Mouse (Mus musculus) CH12.LX (cell line): ENCODE measurements around the gene Card11. TPM values are rescaled to one million over a fixed set of nuclear protein-coding genes. Genes with fewer than 3 reads are reported as not detected.

ENCODE experiments used
- DNase-seq: peaks from one replicate; pipeline ENCODE4 v3.0.0-alpha.2; 2013; ENCODE audit errors: extremely low read depth
- H3K27ac ChIP-seq: 2 replicates; pipeline ENCODE4 v1.5.1; 2012; ENCODE audit warnings: low read depth, mild to moderate bottlenecking, control low read depth, moderate library complexity; ENCODE audit not compliant: insufficient read depth
- H3K27me3 ChIP-seq: replicated peaks from 2 replicates; pipeline ENCODE3; 2012; ENCODE audit warnings: inconsistent platforms
- H3K36me3 ChIP-seq, 2 experiments: replicated peaks in 1 of 2; 2 replicates each; pipeline versions ENCODE3 to v1.6.1; 2012; ENCODE audit warnings: inconsistent platforms in 1 of 2, low read length in 1 of 2, mild to moderate bottlenecking in 1 of 2, mixed read lengths in 1 of 2, moderate library complexity in 1 of 2; ENCODE audit not compliant: control insufficient read depth in 1 of 2, insufficient read depth in 1 of 2
- H3K4me1 ChIP-seq, 2 experiments: 2 replicates each; pipeline ENCODE4 v1.6.1; 2012; ENCODE audit warnings: inconsistent platforms in 1 of 2, moderate library complexity in 1 of 2; ENCODE audit not compliant: insufficient read depth in 2 of 2, control insufficient read depth in 1 of 2
- H3K4me2 ChIP-seq: 2 replicates; pipeline ENCODE4 v1.6.1; 2012; ENCODE audit warnings: low read depth, mild to moderate bottlenecking, control low read depth; ENCODE audit not compliant: poor library complexity, insufficient read depth, severe bottlenecking
- H3K4me3 ChIP-seq, 3 experiments: fragments of 150-350 bp in 1 of 3; sonication (generic) in 1 of 3; replicated peaks in 1 of 3; 2 replicates each; pipeline versions ENCODE3 to v1.5.1; 2011 to 2012; ENCODE audit warnings: low read depth in 2 of 3, low read length in 2 of 3, mild to moderate bottlenecking in 2 of 3, moderate library complexity in 2 of 3, control low read depth in 1 of 3, improper control_type of control experiment in 1 of 3, inconsistent platforms in 1 of 3, mixed read lengths in 1 of 3; ENCODE audit not compliant: poor library complexity in 1 of 3
- H3K79me2 ChIP-seq: replicated peaks from 2 replicates; pipeline ENCODE4 v1.6.1; 2012; ENCODE audit warnings: mild to moderate bottlenecking, moderate library complexity; ENCODE audit not compliant: control insufficient read depth, poor library complexity, insufficient read depth, severe bottlenecking; ENCODE audit errors: extremely low read depth
- H3K9ac ChIP-seq: 2 replicates; pipeline ENCODE4 v1.6.1; 2012; ENCODE audit warnings: low read depth, mild to moderate bottlenecking, control low read depth, moderate library complexity; ENCODE audit not compliant: insufficient read depth
- H3K9me3 ChIP-seq: replicated peaks from 2 replicates; pipeline ENCODE3; 2012; ENCODE audit warnings: low read length, inconsistent platforms, mixed read lengths
- BHLHE40 ChIP-seq: IDR thresholded peaks from 2 replicates; pipeline ENCODE4 v1.6.1; 2011; ENCODE audit warnings: mild to moderate bottlenecking, low read depth, low read length, improper control_type of control experiment
- E2F4 ChIP-seq: IDR thresholded peaks from 2 replicates; pipeline ENCODE4 v1.6.1; 2011; ENCODE audit warnings: low read depth, low read length, improper control_type of control experiment; ENCODE audit not compliant: insufficient replicate concordance
- HCFC1 ChIP-seq: IDR thresholded peaks from 2 replicates; pipeline ENCODE4 v1.6.1; 2012; ENCODE audit warnings: low read depth, mild to moderate bottlenecking, inconsistent platforms, low read length, improper control_type of control experiment
- IRF4 ChIP-seq: IDR thresholded peaks from 2 replicates; pipeline ENCODE4 v1.6.1; 2014; ENCODE audit warnings: low read depth, mild to moderate bottlenecking, inconsistent platforms, low read length, improper control_type of control experiment
- JUN ChIP-seq: IDR thresholded peaks from 2 replicates; pipeline ENCODE4 v1.6.1; 2011; ENCODE audit warnings: low read depth, mild to moderate bottlenecking, low read length, improper control_type of control experiment, moderate library complexity; ENCODE audit not compliant: insufficient read depth
- JUND ChIP-seq: conservative IDR thresholded peaks from 2 replicates; pipeline ENCODE4 v1.6.1; 2011; ENCODE audit warnings: low read depth, low read length, improper control_type of control experiment
- MAFK ChIP-seq: IDR thresholded peaks from 2 replicates; pipeline ENCODE4 v1.6.1; 2011; ENCODE audit warnings: low read length, improper control_type of control experiment; ENCODE audit not compliant: insufficient replicate concordance
- MAX ChIP-seq: IDR thresholded peaks from 2 replicates; pipeline ENCODE4 v1.6.1; 2011; ENCODE audit warnings: low read length, improper control_type of control experiment
- MAZ ChIP-seq: IDR thresholded peaks from 2 replicates; pipeline ENCODE4 v1.6.1; 2012; ENCODE audit warnings: low read depth, mild to moderate bottlenecking, inconsistent platforms, low read length, improper control_type of control experiment, moderate library complexity
- MEF2A ChIP-seq: IDR thresholded peaks from 2 replicates; pipeline ENCODE4 v1.6.1; 2014; ENCODE audit warnings: low read depth, mild to moderate bottlenecking, inconsistent platforms, low read length, improper control_type of control experiment, borderline replicate concordance
- MXI1 ChIP-seq: IDR thresholded peaks from 2 replicates; pipeline ENCODE4 v1.6.1; 2011; ENCODE audit warnings: mild to moderate bottlenecking, low read depth, low read length, improper control_type of control experiment
- NELFE ChIP-seq: IDR thresholded peaks from 2 replicates; pipeline ENCODE4 v1.6.1; 2011; ENCODE audit warnings: low read depth, low read length, improper control_type of control experiment
- PAX5 ChIP-seq: IDR thresholded peaks from 2 replicates; pipeline ENCODE4 v1.6.1; 2012; ENCODE audit warnings: low read length, inconsistent platforms, mixed read lengths
- SIN3A ChIP-seq: IDR thresholded peaks from 2 replicates; pipeline ENCODE4 v1.6.1; 2012; ENCODE audit warnings: low read length, improper control_type of control experiment, inconsistent platforms
- UBTF ChIP-seq: IDR thresholded peaks from 2 replicates; pipeline ENCODE4 v1.6.1; 2012; ENCODE audit warnings: low read depth, mild to moderate bottlenecking, inconsistent platforms, low read length, improper control_type of control experiment, moderate library complexity
- ZC3H11A ChIP-seq: IDR thresholded peaks from 2 replicates; pipeline ENCODE4 v1.6.1; 2012; ENCODE audit warnings: low read depth, mild to moderate bottlenecking, inconsistent platforms, low read length, improper control_type of control experiment
- ZNF384 ChIP-seq: IDR thresholded peaks from 2 replicates; pipeline ENCODE4 v1.6.1; 2012; ENCODE audit warnings: low read depth, low read length, improper control_type of control experiment, inconsistent platforms
- dilution Hi-C: fragments of 300-500 bp; cut with MboI; formaldehyde crosslinking; loops from 2 replicates; pipeline ENCODE4 v1.14.3; 2020; ENCODE audit warnings: low sequenced_read_pairs; ENCODE audit not compliant: extremely low pct_unique_long_range_greater_than_20kb, extremely low pct_ligation_motif_present
- in situ Hi-C: fragments of 300-500 bp; cut with MboI; formaldehyde crosslinking; loops from 3 replicates; pipeline ENCODE4 v1.14.3; 2019; ENCODE audit warnings: low sequenced_read_pairs, low pct_ligation_motif_present, low pct_unique_long_range_greater_than_20kb, mixed read lengths
- polyA plus RNA-seq: library from polyadenylated mRNA; unstranded; fragments of >175 nt; gene quantifications from 2 replicates; pipeline ENCODE4 v1.2.1, GENCODE M21; 2012; ENCODE audit warnings: low read depth; ENCODE audit not compliant: insufficient read length
- total RNA-seq, 2 experiments: library from RNA; depleted of rRNA; stranded (reverse); fragments of 300-350 nt in 1 of 2; fragments of >200 nt in 1 of 2; gene quantifications; 2 replicates each; pipeline ENCODE4 v1.2.3; 2012 to 2014

Card11 gene
- total and polyA plus RNA-seq, 3 experiments, result 16.1 to 84.6 (median 31.9) TPM

DNA sequence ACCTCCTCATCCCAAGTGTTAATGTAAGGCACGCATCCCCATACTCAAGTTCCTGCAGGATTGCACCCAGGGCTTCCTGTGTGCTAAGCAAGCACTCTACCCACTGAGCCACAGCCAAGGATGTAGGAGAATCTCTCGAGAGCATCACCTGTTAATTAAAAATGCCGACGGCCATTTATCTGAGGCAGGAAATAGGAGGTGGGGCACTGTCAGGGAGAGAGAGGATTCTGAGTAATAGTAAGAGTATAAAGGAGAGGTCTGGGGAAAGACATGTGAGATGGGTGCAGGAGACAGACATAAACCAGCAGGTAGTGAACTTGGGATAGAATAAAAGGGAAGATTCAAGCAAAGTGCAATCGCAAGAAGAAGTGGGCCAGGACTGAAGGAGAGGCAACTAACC is 19.6 kb downstream of the Card11 start:
- H3K27me3 ChIP-seq, result no peaks in the 10 kb centered on the region
- peaks cover 6 to 39% of the 10 kb centered on the region in 2 experiments; a peak in 3 of 4 replicates for H3K4me1 ChIP-seq
- TF ChIP-seq IRF4 (no peak), MXI1 (no peak), ZC3H11A (no peak), NELFE (no peak), MEF2A (no peak), ZNF384 (no peak), HCFC1 (no peak), UBTF (no peak), MAX (no peak), MAFK (no peak), JUND (no peak), MAZ (no peak), PAX5 (no peak), BHLHE40 (no peak)
- in situ Hi-C loops, result no loop called here
- peaks cover 96% of the 10 kb centered on the region for H3K79me2 ChIP-seq
- no peak overlapping the region for H3K9ac ChIP-seq
- no peak overlapping the region for H3K27ac ChIP-seq
- no peak overlapping the region for H3K4me2 ChIP-seq
- dilution Hi-C loops, result no loop called here
- peaks cover 24% of the 10 kb centered on the region for H3K9me3 ChIP-seq
- DNase-seq, result no peak
- peaks cover 61 to 89% of the 10 kb centered on the region in 2 experiments for H3K36me3 ChIP-seq
- H3K4me3 ChIP-seq, result no peak overlapping the region

GRCm38 (mm10) chr5:140980051-140980450 is 20.3 kb downstream of the Card11 start:
- TF ChIP-seq ZC3H11A, result no peak
- TF ChIP-seq MAX, result no peak
- TF ChIP-seq E2F4, result no peak
- TF ChIP-seq JUN, result no peak
- no peak for TF ChIP-seq SIN3A
- TF ChIP-seq, all 38 proteins: peak for 0
- H3K9ac ChIP-seq, result no peak overlapping the region
- no peak overlapping the region for H3K4me3 ChIP-seq
- peaks cover 55 to 84% of the 10 kb centered on the region in 2 experiments for H3K36me3 ChIP-seq
- dilution Hi-C loops, result no loop called here
- no peaks in the 10 kb centered on the region for H3K27me3 ChIP-seq
- H3K27ac ChIP-seq, result no peak overlapping the region
- no peak for DNase-seq
- H3K9me3 ChIP-seq, result peaks cover 22% of the 10 kb centered on the region
- no peak overlapping the region for H3K4me2 ChIP-seq
- in situ Hi-C loops, result no loop called here
- H3K4me1 ChIP-seq, result peaks cover 6 to 39% of the 10 kb centered on the region in 2 experiments; a peak in 3 of 4 replicates
- H3K79me2 ChIP-seq, result peaks cover 96% of the 10 kb centered on the region
